Mouse (Mus musculus) myocyte (in vitro differentiated cells): Measurements from ENCODE around the gene Il31.

Source experiments
- CEBPB ChIP-seq: IDR thresholded peaks from 2 replicates; pipeline ENCODE4 v1.6.1; 2011; ENCODE audit warnings: mild to moderate bottlenecking, moderate library complexity; ENCODE audit not compliant: poor library complexity, insufficient read depth, severe bottlenecking
- E2F4 ChIP-seq: IDR thresholded peaks from one replicate; pipeline ENCODE4 v1.6.1; 2011; ENCODE audit warnings: mild to moderate bottlenecking, control low read depth, moderate library complexity; ENCODE audit not compliant: insufficient read depth
- MAX ChIP-seq: IDR thresholded peaks from one replicate; pipeline ENCODE4 v1.6.1; 2011; ENCODE audit warnings: low read depth, mild to moderate bottlenecking, control low read depth
- MYOD1 ChIP-seq, 3 experiments: IDR thresholded peaks; one replicate each; pipeline ENCODE4 v1.6.1; 2011; ENCODE audit warnings: control low read depth in 2 of 3, low read depth in 2 of 3, mild to moderate bottlenecking in 2 of 3, moderate library complexity in 1 of 3; ENCODE audit not compliant: insufficient read length in 2 of 3, control insufficient read depth in 1 of 3
- MYOG ChIP-seq, 3 experiments: IDR thresholded peaks; one replicate each; pipeline ENCODE4 v1.6.1; 2011; ENCODE audit warnings: control low read depth in 2 of 3, low read depth in 2 of 3, mild to moderate bottlenecking in 2 of 3; ENCODE audit not compliant: insufficient read length in 2 of 3, control insufficient read depth in 1 of 3, insufficient read depth in 1 of 3
- POLR2A ChIP-seq: IDR thresholded peaks from one replicate; pipeline ENCODE4 v1.6.1; 2011; ENCODE audit warnings: low read depth, mild to moderate bottlenecking, control low read depth, moderate library complexity; ENCODE audit not compliant: insufficient read length
- POLR2AphosphoS2 ChIP-seq: IDR thresholded peaks from one replicate; pipeline ENCODE4 v1.6.1; 2011; ENCODE audit warnings: low read depth, control low read depth; ENCODE audit not compliant: insufficient read length
- TCF12 ChIP-seq: IDR thresholded peaks from one replicate; pipeline ENCODE4 v1.6.1; 2011; ENCODE audit warnings: mild to moderate bottlenecking, control low read depth; ENCODE audit not compliant: poor library complexity, insufficient read depth, severe bottlenecking
- TCF3 ChIP-seq: IDR thresholded peaks from one replicate; pipeline ENCODE4 v1.6.1; 2011; ENCODE audit warnings: low read depth, control low read depth; ENCODE audit not compliant: insufficient read length
- USF1 ChIP-seq: IDR thresholded peaks from one replicate; pipeline ENCODE4 v1.6.1; 2011; ENCODE audit warnings: low read depth, mild to moderate bottlenecking, control low read depth, moderate library complexity

GRCm38 (mm10) chr5:123436780-123437175 lies 52.5 kb downstream of the Il31 start:
- TF ChIP-seq MYOD1 (IDR thresholded peaks at IDR 0.05; ENCODE audit: control insufficient read depth in 1 of 3, insufficient read length in 2 of 3, low read depth in 2 of 3) (no peak), TCF3 (no peak), USF1 (no peak), POLR2A (no peak), MYOG (IDR thresholded peaks at IDR 0.05; ENCODE audit: control insufficient read depth in 1 of 3, insufficient read depth in 1 of 3, insufficient read length in 2 of 3, low read depth in 2 of 3) (no peak), POLR2AphosphoS2 (no peak), TCF12 (no peak), E2F4 (no peak), MAX (no peak), CEBPB (no peak)
